1 mouse cellular context compared by ENCODE assay signal in genomic region chr3:84262804-84263203, GRCm38 (mm10).
TF ChIP-seq lines count a peak whose summit lies in the region.

No protein-coding gene starts in this region.

TF ChIP-seq in MEL, 35 proteins besides CTCF, POLR2A, EP300 and RAD21 (continued from another document):
- TF ChIP-seq HCFC1 (IDR thresholded peaks at IDR 0.05; ENCODE audit: low read depth, low read length) (0 out of 2 replicates have a peak, but pooled peaks have one; percentile 27), ZNF384 (IDR thresholded peaks at IDR 0.05; ENCODE audit: low read depth, low read length) (no peak), NRF1 (IDR thresholded peaks at IDR 0.05; ENCODE audit: insufficient read depth, low read depth, low read length, poor library complexity, severe bottlenecking) (no peak), MXI1 (IDR thresholded peaks at IDR 0.05; ENCODE audit: low read depth, low read length) (0 out of 2 replicates have a peak, but pooled peaks have one; percentile 30), MAX (IDR thresholded peaks at IDR 0.05; ENCODE audit: low read length) (peak; percentile 59; the same call in 1 of the 2 replicates), KAT2A (conservative IDR thresholded peaks at IDR 0.05; ENCODE audit: low read depth, low read length) (no peak), MYB (IDR thresholded peaks at IDR 0.05; ENCODE audit: low read depth, low read length) (no peak), UBTF (IDR thresholded peaks at IDR 0.05; ENCODE audit: borderline replicate concordance, insufficient read depth, low read depth, low read length) (no peak), ZKSCAN1 (IDR thresholded peaks at IDR 0.05; ENCODE audit: low read depth, low read length) (no peak), POLR2AphosphoS5 (IDR thresholded peaks at IDR 0.05; ENCODE audit: borderline replicate concordance, low read depth, low read length) (no peak), POLR2AphosphoS2 (IDR thresholded peaks at IDR 0.05; ENCODE audit: low read length) (no peak), MEF2A (IDR thresholded peaks at IDR 0.05; ENCODE audit: extremely low read depth, insufficient replicate concordance, low read depth, low read length, poor library complexity, severe bottlenecking) (no peak), TAL1 (IDR thresholded peaks at IDR 0.05; ENCODE audit: low read length) (no peak), CHD2 (IDR thresholded peaks at IDR 0.05; ENCODE audit: low read length) (no peak), CHD1 (IDR thresholded peaks at IDR 0.05; ENCODE audit: low read depth, low read length) (no peak), MAFK (IDR thresholded peaks at IDR 0.05; ENCODE audit: borderline replicate concordance, low read depth, low read length) (no peak), MYC (IDR thresholded peaks at IDR 0.05; ENCODE audit: low read depth, low read length) (no peak), GATA1 (IDR thresholded peaks at IDR 0.05; ENCODE audit: low read depth, low read length) (no peak), MAZ (IDR thresholded peaks at IDR 0.05; ENCODE audit: low read depth, low read length) (no peak), SMC3 (IDR thresholded peaks at IDR 0.05; ENCODE audit: low read depth, low read length) (no peak), TBP (IDR thresholded peaks at IDR 0.05; ENCODE audit: low read depth, low read length) (0 out of 2 replicates have a peak, but pooled peaks have one; percentile 14), TCF12 (IDR thresholded peaks at IDR 0.05; ENCODE audit: low read depth, low read length) (no peak), ELF1 (IDR thresholded peaks at IDR 0.05; ENCODE audit: low read depth, low read length) (peak; percentile 56; the same call in 1 of the 2 replicates), GABPA (IDR thresholded peaks at IDR 0.05; ENCODE audit: low read depth, low read length) (no peak)
